Mouse (Mus musculus): ENCODE results near the gene Kcne4. TPM values are rescaled to one million over a fixed set of nuclear protein-coding genes. Genes with fewer than 3 reads are reported as not detected.

Kcne4 gene
- 8.8 TPM for polyA plus RNA-seq (2014; fragmentation: Illumina TruSeq; extraction: RNeasy Lipid Tissue Mini Kit (QIAGEN cat#74804); ENCODE audit: insufficient read depth, low read depth, low replicate concordance)

DNA sequence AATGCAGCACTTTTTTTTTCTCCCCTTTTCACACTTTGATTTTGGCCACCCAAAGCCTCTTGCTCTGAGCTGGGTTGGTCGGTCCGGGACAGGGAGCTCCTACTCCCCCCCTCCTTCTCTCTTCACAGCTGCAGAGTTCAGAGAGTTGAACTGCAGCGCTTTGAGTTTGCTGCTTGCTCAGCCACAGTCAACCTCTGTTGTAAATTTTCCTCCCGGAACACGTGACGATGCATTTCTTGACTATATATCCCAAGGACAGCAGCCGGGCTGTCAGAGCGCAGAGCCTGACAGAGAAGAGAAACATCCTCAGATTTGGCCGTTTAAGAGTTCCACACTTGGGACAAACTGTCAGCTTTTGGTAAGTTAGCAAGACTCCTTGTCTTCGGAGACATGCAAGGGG lies at the start of gene Kcne4:
Kcne4 (plus strand) TSS at position 120 of the 400 bp plus-strand sequence.

Other genes with a start within 250 kb of the Kcne4 start
- 11.5 TPM for gene Acsl3, start 158.9 kb upstream of the Kcne4 start, polyA plus RNA-seq (2014; fragmentation: Illumina TruSeq; extraction: RNeasy Lipid Tissue Mini Kit (QIAGEN cat#74804); ENCODE audit: insufficient read depth, low read depth, low replicate concordance)
- gene Utp14b, start 158.7 kb upstream of the Kcne4 start, polyA plus RNA-seq (2014; fragmentation: Illumina TruSeq; extraction: RNeasy Lipid Tissue Mini Kit (QIAGEN cat#74804); ENCODE audit: insufficient read depth, low read depth, low replicate concordance): 0.89 TPM